Mouse (Mus musculus) regulatory T cell (primary cell): ENCODE measurements around the gene Vapb.

Experiments
- in situ Hi-C: fragments of 300-600 bp; cut with MboI, MseI; formaldehyde crosslinking; loops from one replicate; pipeline ENCODE4 v1.15.1; 2025; ENCODE audit warnings: high pct_unique_total_duplicates

Vapb gene

GRCm38 (mm10) chr2:173832828-173833492 is 95.6 kb downstream of the Vapb start:
- in situ Hi-C loops = no loop called here
